Mouse (Mus musculus) cerebellum, postnatal 4 days (tissue): Measurements from ENCODE around the gene Krt26.

ENCODE experiments used
- DNase-seq, 2 experiments: peaks; one replicate each; pipeline ENCODE4 v3.0.0; 2022; ENCODE audit warnings: low spot score in 2 of 2, mixed read lengths in 1 of 2

Krt26 gene

GRCm38 (mm10) chr11:99337866-99338265 is at the start of gene Krt26:
TSS of gene Krt26 (minus strand) at chr11:99337966.
- no peak for DNase-seq

- DNase-seq, result peak; percentile 64 to 84
These were observed 48.3 kb upstream of the Krt26 start for GRCm38 (mm10) chr11:99385813-99386721.

- DNase-seq, result peak; percentile 38 to 81
These were observed 41.8 kb upstream of the Krt26 start for GRCm38 (mm10) chr11:99379568-99379967.

GRCm38 (mm10) chr11:99374803-99375202 is 37.0 kb upstream of the Krt26 start, which contains the start of gene Krt28:
TSS of gene Krt28 (minus strand) at chr11:99374903.
- no peak for DNase-seq

- DNase-seq, result no peak
These were observed 32.2 kb upstream of the Krt26 start for GRCm38 (mm10) chr11:99369853-99370451.

- DNase-seq, result peak in 1 of 2 experiments; percentile 10
These were observed 31.5 kb upstream of the Krt26 start for GRCm38 (mm10) chr11:99369229-99369628.

- DNase-seq, result peak in 1 of 2 experiments; percentile 11
These were observed 29.0 kb upstream of the Krt26 start for GRCm38 (mm10) chr11:99366791-99367190.

GRCm38 (mm10) chr11:99364412-99364811 is 26.6 kb upstream of the Krt26 start:
- DNase-seq, result peak in 1 of 2 experiments; percentile 33

- no peak for DNase-seq
These were observed 23.7 kb upstream of the Krt26 start for GRCm38 (mm10) chr11:99361423-99361822.

GRCm38 (mm10) chr11:99351004-99351403 is 13.2 kb upstream of the Krt26 start, which contains the start of gene Krt27:
TSS of gene Krt27 (minus strand) at chr11:99351104.
- no peak for DNase-seq

- DNase-seq, result no peak
These were observed 1.6 kb upstream of the Krt26 start for GRCm38 (mm10) chr11:99339299-99339847.

- no peak for DNase-seq
These were observed 4.3 kb downstream of the Krt26 start for GRCm38 (mm10) chr11:99333426-99333825.

- DNase-seq, result no peak
These were observed 8.1 kb downstream of the Krt26 start for GRCm38 (mm10) chr11:99329655-99330054.

- DNase-seq, result no peak
These were observed 14.9 kb downstream of the Krt26 start, which contains the start of gene Krt25 for GRCm38 (mm10) chr11:99322851-99323250. TSS of gene Krt25 (minus strand) at chr11:99322951.

GRCm38 (mm10) chr11:99321094-99321493 is 16.7 kb downstream of the Krt26 start:
- no peak for DNase-seq

- DNase-seq, result no peak
These were observed 18.6 kb downstream of the Krt26 start for GRCm38 (mm10) chr11:99319127-99319526.

GRCm38 (mm10) chr11:99316543-99316942 is 21.2 kb downstream of the Krt26 start:
- no peak for DNase-seq

GRCm38 (mm10) chr11:99314594-99314993 is 23.2 kb downstream of the Krt26 start:
- no peak for DNase-seq

- no peak for DNase-seq
These were observed 26.9 kb downstream of the Krt26 start for GRCm38 (mm10) chr11:99310882-99311281.

- DNase-seq, result peak; percentile 49 to 66
These were observed 30.2 kb downstream of the Krt26 start for GRCm38 (mm10) chr11:99307579-99307978.

GRCm38 (mm10) chr11:99295039-99295438 is 42.7 kb downstream of the Krt26 start:
- no peak for DNase-seq

- peak in 1 of 2 experiments; percentile 52 for DNase-seq
These were observed 44.9 kb downstream of the Krt26 start for GRCm38 (mm10) chr11:99292846-99293245.
